Mouse (Mus musculus): ENCODE measurements around the gene Acaa1a. TPM values are rescaled to one million over a fixed set of nuclear protein-coding genes. Genes with fewer than 3 reads are reported as not detected.

Gene Acaa1a
- 10 to 100 TPM; 35.4 to 38.2 TPM for total RNA-seq (2021)
- long read RNA-seq, experiment 1, transcript Acaa1a-201 (12 exons, 1,762 nt), result major isoform, 43 of 79 reads
- long read RNA-seq, experiment 1, partial matches to known transcripts, result 33 of 79 reads
- long read RNA-seq, experiment 1, other reads (novel, unspliced or antisense), result 3 of 79 reads
- long read RNA-seq, experiment 2, transcript Acaa1a-201 (12 exons, 1,762 nt), result major isoform, 64 of 115 reads
- long read RNA-seq, experiment 2, partial matches to known transcripts, result 40 of 115 reads
- long read RNA-seq, experiment 2, other reads (novel, unspliced or antisense), result 11 of 115 reads

DNA sequence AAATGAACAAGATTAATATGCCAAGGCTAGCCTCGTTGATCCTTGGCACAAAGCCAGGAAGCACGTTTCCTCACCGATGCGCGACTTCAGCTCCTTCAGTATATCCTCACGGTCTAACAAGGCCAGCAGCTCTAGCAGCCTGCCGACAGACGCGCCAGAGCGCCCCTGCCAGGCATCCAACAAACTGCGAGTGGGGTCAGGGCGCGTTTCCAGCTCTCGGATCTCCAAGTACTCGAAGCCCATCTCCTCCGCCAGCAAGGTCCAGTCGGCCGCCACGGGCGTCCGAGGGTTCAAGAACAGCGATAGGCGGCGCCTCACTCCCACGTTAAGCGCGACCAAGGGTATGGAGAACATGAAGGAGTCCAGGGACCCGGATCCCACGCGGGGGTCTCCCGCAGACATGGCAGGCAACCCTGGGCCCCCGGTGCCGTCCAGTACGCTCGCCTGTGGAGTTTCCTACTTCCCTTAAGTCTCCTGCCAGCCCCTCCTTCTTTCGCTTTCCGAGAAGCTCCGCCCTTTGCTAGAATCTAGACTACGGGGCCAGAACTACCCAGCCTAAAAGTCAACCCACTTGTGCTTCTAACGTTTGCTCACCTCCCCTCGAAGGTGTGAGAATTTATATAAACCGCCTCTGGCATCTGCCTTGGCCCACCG, at the start of gene Acaa1a:
Gene Acaa1a, plus strand, starts transcription at position 119 of the 654 bp plus-strand sequence.
- intact Hi-C loops (cut with DNase I), result no loop called here
- peak; percentile 53 to 79 for DNase-seq

GRCm38 (mm10) chr9:119290791-119291190, 48.7 kb upstream of the Acaa1a start:
- DNase-seq, result no peak

DNA sequence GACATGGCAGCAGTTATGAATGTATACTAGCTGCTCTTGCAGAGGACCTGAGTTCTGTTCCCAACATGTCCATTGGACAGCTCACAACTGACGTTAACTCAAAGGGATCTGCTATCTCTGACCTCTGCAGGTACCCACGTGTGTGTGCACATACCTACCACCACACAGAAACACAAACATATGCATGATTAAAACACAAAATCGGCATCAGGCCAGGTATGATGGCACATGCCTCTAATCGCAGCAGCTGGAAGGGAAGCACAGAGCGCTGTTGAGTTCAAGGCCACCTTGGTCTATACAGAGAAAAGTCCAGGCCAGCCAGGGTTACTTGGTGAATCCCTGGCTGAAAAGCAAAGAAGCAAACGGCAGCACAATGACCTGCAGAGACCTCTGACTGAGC, 41.8 kb upstream of the Acaa1a start:
- intact Hi-C loops (cut with DNase I), result no loop called here

More at GRCm38 (mm10) chr9:119290791-119291190, 48.7 kb upstream of the Acaa1a start:
- intact Hi-C loops (cut with DNase I), result no loop called here

GRCm38 (mm10) chr9:119298563-119298962, 40.9 kb upstream of the Acaa1a start:
- intact Hi-C loops (cut with DNase I), result no loop called here
- no peak for DNase-seq

More for the DNA sequence above, 41.8 kb upstream of the Acaa1a start:
- no peak for DNase-seq

DNA sequence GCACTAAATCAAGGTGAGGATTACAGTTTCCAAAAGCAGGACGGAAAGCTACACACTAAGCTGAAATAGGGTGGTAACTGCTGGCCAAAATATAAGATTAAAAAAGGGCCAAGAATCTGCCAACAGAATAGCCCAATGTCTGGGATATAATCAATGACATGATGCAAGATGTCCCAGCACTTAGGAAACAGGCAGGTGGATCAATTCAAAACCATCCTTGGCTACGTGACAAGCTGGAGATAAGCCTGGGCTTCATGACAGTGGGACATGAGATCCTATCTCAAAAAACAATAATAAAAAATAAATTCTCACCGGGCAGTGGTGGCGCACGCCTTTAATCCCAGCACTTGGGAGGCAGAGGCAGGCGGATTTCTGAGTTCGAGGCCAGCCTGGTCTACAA, 33.6 kb upstream of the Acaa1a start:
- intact Hi-C loops (cut with DNase I), result no loop called here
- DNase-seq, result no peak

- no peak for DNase-seq
- intact Hi-C loops (cut with DNase I), result no loop called here
These were observed 30.4 kb upstream of the Acaa1a start for GRCm38 (mm10) chr9:119309067-119309466.

DNA sequence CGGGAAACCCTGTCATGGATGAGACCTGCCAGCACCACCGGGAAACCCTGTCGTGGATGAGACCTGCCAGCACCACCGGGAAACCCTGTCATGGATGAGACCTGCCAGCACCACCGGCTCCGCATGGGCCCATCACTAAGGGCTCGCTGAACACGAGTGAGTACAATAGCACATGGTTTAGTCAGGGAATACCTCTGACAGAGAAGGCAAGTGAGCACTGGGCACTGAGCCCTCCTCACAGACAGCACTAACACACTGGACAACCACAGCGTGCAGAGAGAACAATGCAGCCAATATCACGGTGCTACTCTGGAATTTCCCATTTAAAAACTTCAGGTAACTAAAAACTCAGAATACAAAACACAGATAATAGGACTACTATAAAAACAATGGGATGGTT, 26.4 kb upstream of the Acaa1a start:
- DNase-seq, result no peak
- intact Hi-C loops (cut with DNase I), result no loop called here

- intact Hi-C loops (cut with DNase I), result no loop called here
- no peak for DNase-seq
These were observed 20.6 kb upstream of the Acaa1a start for GRCm38 (mm10) chr9:119318891-119319290.

DNA sequence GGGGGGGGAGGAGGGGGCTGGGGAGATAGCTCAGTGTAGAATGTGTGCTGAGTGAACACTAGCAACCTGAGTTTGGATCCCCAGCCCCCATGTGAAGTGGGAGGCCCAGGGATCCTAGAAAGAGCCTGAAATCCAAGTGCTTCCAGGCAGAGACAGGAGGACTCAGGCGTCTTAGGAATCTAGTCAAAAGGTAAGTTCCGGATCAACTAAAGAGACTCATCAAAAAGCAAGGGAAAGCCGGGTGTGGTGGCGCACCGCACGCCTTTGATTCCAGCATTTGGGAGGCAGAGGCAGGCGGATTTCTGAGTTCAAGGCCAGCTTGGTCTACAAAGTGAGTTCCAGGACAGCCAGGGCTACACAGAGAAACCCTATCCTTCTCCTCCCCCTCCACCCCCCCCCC, 19.0 kb upstream of the Acaa1a start:
- intact Hi-C loops (cut with DNase I), result no loop called here
- no peak for DNase-seq

GRCm38 (mm10) chr9:119320946-119321345, 18.5 kb upstream of the Acaa1a start:
- no peak for DNase-seq
- intact Hi-C loops (cut with DNase I), result no loop called here

- intact Hi-C loops (cut with DNase I), result no loop called here
- DNase-seq, result no peak
These were observed 17.9 kb upstream of the Acaa1a start for GRCm38 (mm10) chr9:119321392-119322229.

GRCm38 (mm10) chr9:119322289-119323259, 16.9 kb upstream of the Acaa1a start, which contains the start of gene Oxsr1:
Gene Oxsr1, minus strand, starts transcription at chr9:119322427.
- intact Hi-C loops (cut with DNase I), result no loop called here
- DNase-seq, result peak; percentile 98 to 99

GRCm38 (mm10) chr9:119323260-119323645, 16.2 kb upstream of the Acaa1a start:
- DNase-seq, result no peak
- intact Hi-C loops (cut with DNase I), result no loop called here

DNA sequence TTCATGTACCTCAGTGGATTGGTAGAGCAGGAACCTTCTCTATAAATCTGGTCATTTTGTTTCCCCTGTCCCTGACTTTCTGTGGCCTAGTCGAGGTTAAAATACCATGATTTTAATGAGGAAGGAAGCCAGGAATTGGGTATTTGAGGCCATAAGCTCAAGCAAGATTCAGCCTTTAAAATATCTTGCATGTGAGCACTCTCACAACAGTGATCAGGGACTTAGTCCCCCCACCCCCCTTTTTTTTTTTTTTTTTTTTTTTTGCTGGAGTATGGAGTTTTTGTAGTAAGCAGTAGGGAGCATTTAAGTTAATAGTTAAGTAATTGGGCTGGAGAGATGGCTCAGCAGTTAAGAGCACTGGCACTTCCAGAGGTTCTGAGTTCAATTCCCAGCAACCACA, 15.3 kb upstream of the Acaa1a start:
- intact Hi-C loops (cut with DNase I), result no loop called here
- DNase-seq, result no peak

- intact Hi-C loops (cut with DNase I), result no loop called here
- DNase-seq, result no peak
These were observed 11.0 kb upstream of the Acaa1a start for GRCm38 (mm10) chr9:119328488-119328887.

DNA sequence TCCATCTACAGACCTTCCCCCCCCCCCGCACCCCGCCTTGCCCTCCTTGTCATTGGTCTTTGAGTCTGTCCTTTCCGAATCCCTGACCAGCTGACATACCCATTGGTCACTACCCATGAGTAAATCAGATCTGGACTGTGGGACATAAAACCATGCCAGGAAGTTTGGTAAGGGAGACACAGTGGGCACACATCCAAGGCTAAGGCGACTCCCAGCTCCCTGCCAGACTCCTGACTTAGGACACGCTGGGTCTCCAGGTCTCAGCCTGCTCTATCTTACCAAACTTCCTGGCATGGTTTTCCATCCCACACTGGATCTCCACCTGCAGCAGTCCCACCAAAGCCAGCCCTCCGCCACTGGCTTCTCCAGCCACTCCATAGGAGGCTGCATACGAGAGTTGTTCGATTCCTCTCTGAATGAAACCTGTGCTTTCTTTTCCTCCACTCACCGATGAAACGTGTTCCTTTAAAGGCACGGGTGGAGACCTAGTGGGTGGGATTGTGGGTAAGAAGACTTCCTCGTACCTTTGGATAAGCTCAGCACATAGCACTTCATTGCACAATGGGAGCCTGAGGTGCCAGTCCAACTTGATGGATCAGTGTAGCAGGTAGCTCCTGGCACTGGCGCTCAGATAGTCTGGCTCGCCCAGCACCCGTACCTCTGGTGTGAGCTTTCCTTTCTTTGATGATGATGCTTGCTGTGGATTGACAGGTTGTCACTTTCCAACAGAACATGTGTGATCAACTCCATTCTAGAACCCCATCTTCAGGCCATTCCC, 9.1 kb upstream of the Acaa1a start:
- intact Hi-C loops (cut with DNase I), result no loop called here
- DNase-seq, result no peak

GRCm38 (mm10) chr9:119334324-119334723, 5.2 kb upstream of the Acaa1a start:
- peak; percentile 46 to 52 for DNase-seq
- intact Hi-C loops (cut with DNase I), result no loop called here

DNA sequence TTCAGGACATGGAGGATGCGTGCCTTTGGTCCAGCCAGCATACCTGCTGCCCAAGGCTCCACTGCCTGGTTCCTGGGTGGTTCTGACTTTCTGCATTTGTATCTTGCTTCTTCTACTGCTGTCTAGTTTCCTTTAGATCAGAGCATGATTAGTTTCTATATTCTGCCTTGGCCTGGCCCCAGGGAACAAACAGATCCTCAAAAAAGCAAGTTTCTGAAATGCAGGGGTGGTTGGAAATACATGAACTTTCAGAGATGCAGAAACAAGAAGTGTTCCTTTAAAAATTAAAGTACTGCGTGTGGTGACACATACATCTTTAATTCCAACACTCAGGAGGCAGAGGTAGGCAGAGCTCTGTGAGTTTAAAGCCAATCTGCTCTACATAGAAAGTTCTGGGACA, 4.6 kb upstream of the Acaa1a start:
- DNase-seq, result no peak
- intact Hi-C loops (cut with DNase I), result no loop called here

GRCm38 (mm10) chr9:119335571-119335970, 3.9 kb upstream of the Acaa1a start:
- intact Hi-C loops (cut with DNase I), result no loop called here
- DNase-seq, result no peak

Measured in gastrocnemius, postnatal 36 days (tissue).